Mouse (Mus musculus): ENCODE measurements around the gene Tnfrsf25. TPM values are rescaled to one million over a fixed set of nuclear protein-coding genes. Genes with fewer than 3 reads are reported as not detected.

The Tnfrsf25 gene
- total and polyA plus RNA-seq, 3 experiments: 0.79 to 2.5 (median 1.3) TPM

- no peak for DNase-seq
Measured at GRCm38 (mm10) chr4:152092751-152093293, 22.9 kb upstream of the Tnfrsf25 start.

- DNase-seq: no peak
Measured at GRCm38 (mm10) chr4:152094233-152094632, 21.5 kb upstream of the Tnfrsf25 start.

- peak; percentile 82 for DNase-seq
Measured at GRCm38 (mm10) chr4:152095937-152096910, 19.5 kb upstream of the Tnfrsf25 start.

- no peak for DNase-seq
Measured at GRCm38 (mm10) chr4:152096927-152097326, 18.8 kb upstream of the Tnfrsf25 start.

- no peak for DNase-seq
Measured at GRCm38 (mm10) chr4:152097911-152098799, 17.6 kb upstream of the Tnfrsf25 start.

GRCm38 (mm10) chr4:152100541-152100940 is 15.2 kb upstream of the Tnfrsf25 start:
- DNase-seq: no peak

GRCm38 (mm10) chr4:152101081-152101653 is 14.6 kb upstream of the Tnfrsf25 start:
- DNase-seq: no peak

- DNase-seq: no peak
Measured at GRCm38 (mm10) chr4:152101921-152102320, 13.8 kb upstream of the Tnfrsf25 start.

GRCm38 (mm10) chr4:152103025-152103424 is 12.7 kb upstream of the Tnfrsf25 start:
- DNase-seq: peak; percentile 66

GRCm38 (mm10) chr4:152106746-152107145 is 9.0 kb upstream of the Tnfrsf25 start:
- no peak for DNase-seq

- peak; percentile 52 for DNase-seq
Measured at GRCm38 (mm10) chr4:152107493-152107892, 8.2 kb upstream of the Tnfrsf25 start.

- peak; percentile 91 for DNase-seq
Measured at GRCm38 (mm10) chr4:152107971-152108509, 7.7 kb upstream of the Tnfrsf25 start.

- DNase-seq: no peak
Measured at GRCm38 (mm10) chr4:152108673-152109072, 7.1 kb upstream of the Tnfrsf25 start.

GRCm38 (mm10) chr4:152109509-152109908 is 6.2 kb upstream of the Tnfrsf25 start:
- DNase-seq: no peak

- no peak for DNase-seq
Measured at GRCm38 (mm10) chr4:152110689-152111088, 5.0 kb upstream of the Tnfrsf25 start.

GRCm38 (mm10) chr4:152112329-152112728 is 3.4 kb upstream of the Tnfrsf25 start:
- no peak for DNase-seq

GRCm38 (mm10) chr4:152114080-152114479 is 1.7 kb upstream of the Tnfrsf25 start:
- no peak for DNase-seq

GRCm38 (mm10) chr4:152117538-152117937 is 1.8 kb downstream of the Tnfrsf25 start:
- DNase-seq: no peak

GRCm38 (mm10) chr4:152119396-152120292 is 3.9 kb downstream of the Tnfrsf25 start:
- DNase-seq: peak; percentile 29
